Mouse (Mus musculus) forebrain, postnatal 0 days (tissue): ENCODE measurements at regions not wholly inside any gene's neighbourhood (a gene's known extent, or its start where the extent isn't known, plus 50 kb on each side); places are given as distances from the start of the nearest gene placed in this dataset.

ENCODE experiments used
- ATAC-seq: fragments of 200-750 bp; cut with Nextera tagmentation; 2 replicates; pipeline ENCODE4 v1.8.0; 2017; ENCODE audit warnings: mild to moderate bottlenecking, moderate library complexity
- DNase-seq: peaks from one replicate; pipeline ENCODE4 v3.0.0-alpha.2; 2015
- H3K27ac ChIP-seq: fragments of 300-500 bp; sonication (generic); 2 replicates; pipeline ENCODE4 v1.5.1; 2014; ENCODE audit warnings: low read depth, mild to moderate bottlenecking, antibody characterized with exemption, low read length, moderate library complexity, mixed read lengths
- H3K27me3 ChIP-seq: fragments of 300-500 bp; sonication (generic); 2 replicates; pipeline ENCODE4 v1.6.1; 2014; ENCODE audit warnings: mild to moderate bottlenecking, low read length, mixed read lengths; ENCODE audit not compliant: insufficient read depth
- H3K36me3 ChIP-seq: fragments of 300-500 bp; sonication (generic); 2 replicates; pipeline ENCODE4 v1.6.1; 2014; ENCODE audit warnings: mild to moderate bottlenecking, moderate library complexity; ENCODE audit not compliant: insufficient read depth
- H3K4me1 ChIP-seq: fragments of 300-500 bp; sonication (generic); 2 replicates; pipeline ENCODE4 v1.6.1; 2014; ENCODE audit warnings: antibody characterized with exemption; ENCODE audit not compliant: insufficient read depth
- H3K4me2 ChIP-seq: fragments of 300-500 bp; sonication (generic); 2 replicates; pipeline ENCODE4 v1.6.1; 2014; ENCODE audit warnings: low read depth, mild to moderate bottlenecking, moderate library complexity
- H3K4me3 ChIP-seq: fragments of 300-500 bp; sonication (generic); 2 replicates; pipeline ENCODE4 v1.5.1; 2014; ENCODE audit warnings: low read depth, low read length, mixed read lengths
- H3K9ac ChIP-seq: fragments of 300-500 bp; sonication (generic); 2 replicates; pipeline ENCODE4 v1.6.1; 2014; ENCODE audit warnings: mild to moderate bottlenecking
- H3K9me3 ChIP-seq: fragments of 300-500 bp; sonication (generic); 2 replicates; pipeline ENCODE4 v1.6.1; 2016; ENCODE audit warnings: low read length
- CTCF ChIP-seq: sonication (generic); IDR thresholded peaks from 2 replicates; pipeline ENCODE4 v1.5.1; 2016; ENCODE audit warnings: antibody characterized with exemption, control low read depth, low read depth
- WGBS: fragments of 180-500 bp; shearing (Covaris S2); extraction: QIAGEN DNeasy Blood & Tissue Kit; methylation state at CpG from one replicate; pipeline ENCODE4 v1.1.7; 2014; 5-methylcytosine and 5-hydroxymethylcytosine counted together

DNA sequence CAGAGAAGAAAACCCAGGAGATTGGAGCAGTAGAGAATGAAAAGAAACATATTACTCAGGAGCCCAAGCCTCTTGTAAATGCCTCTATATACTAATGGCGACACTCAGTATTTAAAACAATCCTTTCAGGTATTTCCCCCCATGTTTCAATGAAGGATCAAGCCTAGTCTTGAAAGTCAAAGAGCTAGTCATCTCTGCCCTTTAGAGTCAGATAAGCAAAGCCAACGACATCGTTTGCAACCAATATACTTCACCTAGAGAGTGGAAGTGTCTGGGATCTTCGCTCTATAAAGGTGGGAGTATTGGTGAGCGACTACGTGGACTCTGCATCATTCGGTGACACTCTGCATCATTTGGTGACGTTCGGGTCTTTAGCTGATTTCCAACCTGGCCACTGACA, 401.8 kb upstream of the Adgrl2 start:
- ATAC-seq (no peak), DNase-seq (no peak)
- Histone ChIP-seq H3K9ac (no peak overlapping the region), H3K4me2 (no peak overlapping the region), H3K9me3 (no peaks in the 10 kb centered on the region), H3K4me3 (no peak overlapping the region), H3K27ac (no peak overlapping the region), H3K36me3 (no peaks in the 10 kb centered on the region), H3K27me3 (no peaks in the 10 kb centered on the region), H3K4me1 (no peaks in the 10 kb centered on the region)
- 97% methylated on average over 9 of the region's 9 CpGs for WGBS
- no peak for TF ChIP-seq CTCF

- Histone ChIP-seq H3K9me3 (no peaks in the 10 kb centered on the region), H3K4me2 (no peak overlapping the region), H3K4me3 (no peak overlapping the region), H3K36me3 (no peaks in the 10 kb centered on the region), H3K27me3 (no peaks in the 10 kb centered on the region), H3K9ac (no peak overlapping the region), H3K4me1 (no peaks in the 10 kb centered on the region), H3K27ac (no peak overlapping the region)
- no peak for DNase-seq
- no peak for TF ChIP-seq CTCF
- 30% methylated on average over 3 of the region's 3 CpGs for WGBS
- no peak for ATAC-seq
Measured at GRCm38 (mm10) chr3:149387537-149387936, 397.2 kb upstream of the Adgrl2 start.

DNA sequence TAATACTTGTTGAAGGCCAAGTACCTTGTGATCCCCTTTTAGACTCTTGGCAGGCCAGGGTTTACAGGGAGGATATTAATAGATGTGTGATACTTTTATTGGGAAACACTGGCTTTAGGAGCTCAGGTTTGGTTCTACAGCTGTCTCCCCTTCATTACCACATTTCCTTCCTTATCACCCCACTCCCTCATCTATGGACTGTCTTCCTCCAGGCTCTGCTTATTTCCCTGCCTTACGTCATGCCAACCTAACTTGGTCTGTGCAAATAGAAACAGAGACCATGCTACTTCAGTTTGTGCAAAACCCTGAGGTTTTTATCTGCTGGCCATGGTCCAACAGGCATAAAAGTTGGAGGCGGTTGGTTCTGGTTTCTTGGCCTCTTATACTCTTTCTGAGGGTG, 395.7 kb upstream of the Adgrl2 start:
- WGBS, result 67% methylated on average over 2 of the region's 2 CpGs

GRCm38 (mm10) chr3:149385336-149385735, 395.0 kb upstream of the Adgrl2 start:
- 29% methylated on average over 6 of the region's 6 CpGs for WGBS
- H3K9me3 ChIP-seq, result no peaks in the 10 kb centered on the region
- no peaks in the 10 kb centered on the region for H3K4me1 ChIP-seq
- no peak overlapping the region for H3K4me2 ChIP-seq
- no peak for TF ChIP-seq CTCF
- no peaks in the 10 kb centered on the region for H3K36me3 ChIP-seq
- peak; percentile 87 for ATAC-seq
- no peak overlapping the region for H3K4me3 ChIP-seq
- DNase-seq, result peak; percentile 52
- no peaks in the 10 kb centered on the region for H3K27me3 ChIP-seq
- no peak overlapping the region for H3K9ac ChIP-seq
- no peak overlapping the region for H3K27ac ChIP-seq

More for the DNA sequence above, 395.7 kb upstream of the Adgrl2 start:
- no peaks in the 10 kb centered on the region for H3K9me3 ChIP-seq
- H3K27ac ChIP-seq, result no peak overlapping the region
- H3K4me3 ChIP-seq, result no peak overlapping the region
- ATAC-seq (no peak), DNase-seq (no peak)
- no peak overlapping the region for H3K4me2 ChIP-seq
- H3K36me3 ChIP-seq, result no peaks in the 10 kb centered on the region
- H3K27me3 ChIP-seq, result no peaks in the 10 kb centered on the region
- H3K9ac ChIP-seq, result no peak overlapping the region
- H3K4me1 ChIP-seq, result no peaks in the 10 kb centered on the region
- TF ChIP-seq CTCF, result no peak

DNA sequence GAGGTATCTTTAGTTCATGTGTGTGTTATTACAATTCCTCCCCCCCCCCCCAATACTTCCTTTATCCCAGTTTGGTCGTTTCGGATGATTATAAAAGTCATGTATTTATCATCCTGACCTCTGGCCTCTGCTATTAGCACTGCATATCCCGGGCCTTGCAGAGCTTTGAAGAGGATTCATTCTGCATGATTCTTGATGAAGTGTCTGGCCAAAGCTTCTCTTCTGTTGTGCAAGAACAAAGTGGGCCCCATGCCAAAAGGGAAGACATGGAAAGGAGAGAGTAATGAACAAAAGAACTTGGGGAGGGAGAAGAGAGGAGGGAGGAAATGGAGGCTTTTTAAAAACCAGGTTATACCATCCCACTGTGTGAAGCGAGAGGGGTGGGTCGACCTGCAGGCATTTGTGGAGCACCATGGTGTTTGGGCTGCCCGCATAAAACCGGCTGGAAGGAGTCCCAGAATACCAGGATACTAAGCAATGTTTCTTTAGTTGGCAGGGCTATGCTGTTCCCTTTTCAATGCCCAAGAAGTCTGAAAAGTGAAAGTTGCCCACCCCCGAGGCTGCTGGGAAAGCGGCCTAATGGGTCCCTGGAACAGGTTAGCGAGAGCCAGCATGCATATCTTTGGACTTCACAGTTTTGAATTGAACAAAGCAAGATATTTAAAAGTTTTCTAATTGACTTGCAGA, 391.3 kb upstream of the Adgrl2 start:
- TF ChIP-seq CTCF, result no peak
- Histone ChIP-seq H3K36me3 (no peaks in the 10 kb centered on the region), H3K4me3 (no peak overlapping the region), H3K9me3 (no peaks in the 10 kb centered on the region), H3K9ac (no peak overlapping the region), H3K27ac (no peak overlapping the region), H3K4me1 (no peaks in the 10 kb centered on the region), H3K4me2 (no peak overlapping the region), H3K27me3 (no peaks in the 10 kb centered on the region)
- ATAC-seq (peak; percentile 46), DNase-seq (peak; percentile 72)
- WGBS, result 39% methylated on average over 10 of the region's 10 CpGs

DNA sequence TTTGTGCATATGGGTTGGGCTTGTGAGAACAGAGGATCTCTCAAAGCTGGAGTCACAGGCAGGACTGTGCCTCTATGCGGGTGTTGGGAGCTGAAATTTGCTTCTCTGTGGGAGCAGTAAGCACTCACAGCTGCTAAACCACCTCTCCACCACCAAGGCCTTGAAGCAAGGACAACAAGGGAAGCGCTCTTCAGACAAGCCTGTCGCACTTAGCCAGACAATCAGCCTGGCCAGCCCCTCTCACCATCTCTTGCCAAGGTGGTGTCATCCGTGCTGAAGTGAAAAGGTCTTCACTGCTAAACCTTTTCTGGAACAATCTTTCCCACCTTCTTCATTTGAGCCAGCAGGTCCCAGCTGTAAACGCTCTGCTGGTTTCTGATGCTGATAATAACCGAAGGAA, 390.7 kb upstream of the Adgrl2 start:
- WGBS, result 75% methylated on average over 6 of the region's 6 CpGs
- TF ChIP-seq CTCF, result no peak

GRCm38 (mm10) chr3:149379866-149380472, 389.6 kb upstream of the Adgrl2 start:
- DNase-seq (no peak), ATAC-seq (peak; percentile 32; the same call in 1 of the 2 replicates)
- H3K9me3 ChIP-seq, result no peaks in the 10 kb centered on the region
- no peaks in the 10 kb centered on the region for H3K4me1 ChIP-seq
- 0 out of 2 replicates have a peak overlapping the region, but pooled peaks have one; percentile 15 for H3K4me2 ChIP-seq
- TF ChIP-seq CTCF, result no peak
- no peak overlapping the region for H3K4me3 ChIP-seq
- no peaks in the 10 kb centered on the region for H3K36me3 ChIP-seq
- no peaks in the 10 kb centered on the region for H3K27me3 ChIP-seq
- H3K9ac ChIP-seq, result no peak overlapping the region
- no peak overlapping the region for H3K27ac ChIP-seq
- 59% methylated on average over 15 of the region's 15 CpGs for WGBS

More for the DNA sequence above, 390.7 kb upstream of the Adgrl2 start:
- Histone ChIP-seq H3K4me2 (no peak overlapping the region), H3K4me3 (no peak overlapping the region), H3K27me3 (no peaks in the 10 kb centered on the region), H3K36me3 (no peaks in the 10 kb centered on the region), H3K9ac (no peak overlapping the region), H3K27ac (no peak overlapping the region), H3K9me3 (no peaks in the 10 kb centered on the region), H3K4me1 (no peaks in the 10 kb centered on the region)
- DNase-seq (no peak), ATAC-seq (no peak)
